Mouse (Mus musculus) MEL (cell line): ENCODE results near the gene Tbx20.

Source experiments
- CTCF ChIP-seq, 3 experiments: IDR thresholded peaks in 2 of 3; conservative IDR thresholded peaks in 1 of 3; 2 replicates each; pipeline ENCODE4 v1.5.1; 2011 to 2012; ENCODE audit warnings: low read length in 3 of 3, low read depth in 2 of 3, mild to moderate bottlenecking in 2 of 3, improper control_type of control experiment in 1 of 3, inconsistent platforms in 1 of 3, mixed read lengths in 1 of 3, moderate library complexity in 1 of 3; ENCODE audit not compliant: control insufficient read depth in 1 of 3, insufficient read depth in 1 of 3, poor library complexity in 1 of 3, severe bottlenecking in 1 of 3
- GATA1 ChIP-seq: IDR thresholded peaks from 2 replicates; pipeline ENCODE4 v1.6.1; 2011; ENCODE audit warnings: low read depth, low read length, improper control_type of control experiment
- MAX ChIP-seq: IDR thresholded peaks from 2 replicates; pipeline ENCODE4 v1.6.1; 2011; ENCODE audit warnings: low read length, improper control_type of control experiment
- POLR2A ChIP-seq, 2 experiments: IDR thresholded peaks; 2 replicates each; pipeline ENCODE4 v1.6.1; 2011 to 2012; ENCODE audit warnings: low read length in 2 of 2, mild to moderate bottlenecking in 2 of 2, control low read depth in 1 of 2, improper control_type of control experiment in 1 of 2, low read depth in 1 of 2, moderate library complexity in 1 of 2; ENCODE audit not compliant: control insufficient read depth in 1 of 2, insufficient read depth in 1 of 2, poor library complexity in 1 of 2
- ZC3H11A ChIP-seq: IDR thresholded peaks from 2 replicates; pipeline ENCODE4 v1.6.1; 2012; ENCODE audit warnings: low read depth, mild to moderate bottlenecking, inconsistent platforms, low read length, improper control_type of control experiment
- ZNF384 ChIP-seq: IDR thresholded peaks from 2 replicates; pipeline ENCODE4 v1.6.1; 2012; ENCODE audit warnings: low read depth, mild to moderate bottlenecking, inconsistent platforms, low read length, improper control_type of control experiment

GRCm38 (mm10) chr9:24760461-24760860 is 13.6 kb downstream of the Tbx20 start:
- TF ChIP-seq ZNF384 (no peak), ZC3H11A (peak; percentile 18; the same call in 1 of the 2 replicates), GATA1 (no peak), MAX (no peak), CTCF (IDR thresholded peaks at IDR 0.05 in 2 of 3, conservative IDR thresholded peaks at IDR 0.05 in 1 of 3; ENCODE audit: control insufficient read depth in 1 of 3, insufficient read depth in 1 of 3, low read depth in 2 of 3, low read length in 3 of 3, poor library complexity in 1 of 3, severe bottlenecking in 1 of 3) (peak in 2 of 3 experiments; percentile 48 to 51; a peak in 5 of 6 replicates), POLR2A (IDR thresholded peaks at IDR 0.05; ENCODE audit: control insufficient read depth in 1 of 2, insufficient read depth in 1 of 2, low read depth in 1 of 2, low read length in 2 of 2, poor library complexity in 1 of 2) (no peak)
